Mouse (Mus musculus): ENCODE measurements around the gene Slc25a51. TPM values are rescaled to one million over a fixed set of nuclear protein-coding genes. Genes with fewer than 3 reads are reported as not detected.

The Slc25a51 gene
- total RNA-seq, 2 experiments from 2014 or later: 132 to 179 TPM

- intact Hi-C loops (cut with DNase I): no loop called here
- DNase-seq: no peak
Observed at GRCm38 (mm10) chr4:45426724-45427457, 18.3 kb upstream of the Slc25a51 start.

GRCm38 (mm10) chr4:45423406-45423805 is 14.8 kb upstream of the Slc25a51 start:
- DNase-seq: no peak
- intact Hi-C loops (cut with DNase I): loop anchor here (5.0 kb wide), 1 partner anchor 39 kb away; no protein-coding TSS in a partner anchor

- intact Hi-C loops (cut with DNase I): loop anchor here (5.0 kb wide), 1 partner anchor 40 kb away; no protein-coding TSS in a partner anchor
- DNase-seq: no peak
Observed at GRCm38 (mm10) chr4:45422640-45423039, 14.1 kb upstream of the Slc25a51 start.

- no peak for DNase-seq
- intact Hi-C loops (cut with DNase I): loop anchor here (5.0 kb wide), 1 partner anchor 41 kb away; no protein-coding TSS in a partner anchor
Observed at GRCm38 (mm10) chr4:45421519-45422260, 13.1 kb upstream of the Slc25a51 start.

- no peak for DNase-seq
- intact Hi-C loops (cut with DNase I): loop anchor here (5.0 kb wide), 1 partner anchor 42 kb away; no protein-coding TSS in a partner anchor
Observed at GRCm38 (mm10) chr4:45420733-45421132, 12.2 kb upstream of the Slc25a51 start.

GRCm38 (mm10) chr4:45419051-45419450 is 10.5 kb upstream of the Slc25a51 start:
- intact Hi-C loops (cut with DNase I): loop anchor here (2.0 to 5.0 kb wide), 4 partner anchors 192 to 436 kb away; no protein-coding TSS in a partner anchor
- no peak for DNase-seq

- intact Hi-C loops (cut with DNase I): loop anchor here (1.0 to 5.0 kb wide), 5 partner anchors 110 to 436 kb away; no protein-coding TSS in a partner anchor
- DNase-seq: peak; percentile 74 to 83
Observed at GRCm38 (mm10) chr4:45418229-45418950, 9.8 kb upstream of the Slc25a51 start.

GRCm38 (mm10) chr4:45416314-45416713 is 7.7 kb upstream of the Slc25a51 start:
- DNase-seq: no peak
- intact Hi-C loops (cut with DNase I): loop anchor here (5.0 kb wide), 1 partner anchor 401 kb away; no protein-coding TSS in a partner anchor

GRCm38 (mm10) chr4:45413674-45414338 is 5.2 kb upstream of the Slc25a51 start:
- DNase-seq: no peak
- intact Hi-C loops (cut with DNase I): loop anchor here (5.0 kb wide), 1 partner anchor 397 kb away; the partner anchor contains the start of gene Polr1e

- intact Hi-C loops (cut with DNase I): loop anchor here (5.0 kb wide), 1 partner anchor 395 kb away; the partner anchor contains the start of gene Polr1e
Observed at GRCm38 (mm10) chr4:45412433-45413192, 4.0 kb upstream of the Slc25a51 start.

GRCm38 (mm10) chr4:45411181-45411790 is 2.7 kb upstream of the Slc25a51 start:
- intact Hi-C loops (cut with DNase I): loop anchor here (5.0 kb wide), 1 partner anchor 394 kb away; the partner anchor contains the start of gene Polr1e
- no peak for DNase-seq

More at GRCm38 (mm10) chr4:45412433-45413192, 4.0 kb upstream of the Slc25a51 start:
- DNase-seq: no peak

- DNase-seq: peak; percentile 80
- intact Hi-C loops (cut with DNase I): no loop called here
Observed at GRCm38 (mm10) chr4:45409270-45409669, 704 bp upstream of the Slc25a51 start.

GRCm38 (mm10) chr4:45407703-45408334 is 747 bp downstream of the Slc25a51 start:
- intact Hi-C loops (cut with DNase I): loop anchor here (1.0 kb wide), 1 partner anchor 66 kb away; the partner anchor contains the start of genes Dcaf10 and Exosc3

GRCm38 (mm10) chr4:45407001-45407702 is 1.4 kb downstream of the Slc25a51 start:
- no peak for DNase-seq
- intact Hi-C loops (cut with DNase I): loop anchor here (1.0 kb wide), 1 partner anchor 65 kb away; the partner anchor contains the start of genes Dcaf10 and Exosc3

More at GRCm38 (mm10) chr4:45407703-45408334, 747 bp downstream of the Slc25a51 start:
- DNase-seq: peak in 1 of 2 experiments; percentile 36

- intact Hi-C loops (cut with DNase I): no loop called here
- DNase-seq: no peak
Observed at GRCm38 (mm10) chr4:45406397-45406796, 2.2 kb downstream of the Slc25a51 start.

- intact Hi-C loops (cut with DNase I): no loop called here
- DNase-seq: no peak
Observed at GRCm38 (mm10) chr4:45405315-45405714, 3.3 kb downstream of the Slc25a51 start.

- intact Hi-C loops (cut with DNase I): no loop called here
- DNase-seq: no peak
Observed at GRCm38 (mm10) chr4:45404086-45404485, 4.5 kb downstream of the Slc25a51 start.
